Mouse (Mus musculus) neural tube, embryonic 13.5 days (tissue): ENCODE measurements around the gene Il17rc. TPM values are rescaled to one million over a fixed set of nuclear protein-coding genes. Genes with fewer than 3 reads are reported as not detected.

ENCODE experiments used
- ATAC-seq: fragments of 200-750 bp; cut with Nextera tagmentation; 2 replicates; pipeline ENCODE4 v1.8.0; 2017; ENCODE audit warnings: low read depth, mild to moderate bottlenecking, moderate TSS enrichment, moderate library complexity
- H3K27ac ChIP-seq: fragments of 300-500 bp; sonication (generic); replicated peaks from 2 replicates; pipeline ENCODE4 v1.5.1; 2015; ENCODE audit warnings: moderate library complexity, mild to moderate bottlenecking, inconsistent platforms
- H3K27me3 ChIP-seq: fragments of 300-500 bp; sonication (generic); 2 replicates; pipeline ENCODE4 v1.6.1; 2015; ENCODE audit warnings: mild to moderate bottlenecking, inconsistent platforms
- H3K36me3 ChIP-seq: fragments of 300-500 bp; sonication (generic); 2 replicates; pipeline ENCODE4 v1.6.1; 2015; ENCODE audit warnings: mild to moderate bottlenecking, inconsistent platforms
- H3K4me1 ChIP-seq: fragments of 300-500 bp; sonication (generic); replicated peaks from 2 replicates; pipeline ENCODE4 v1.6.1; 2015; ENCODE audit warnings: inconsistent platforms
- H3K4me2 ChIP-seq: fragments of 300-500 bp; sonication (generic); 2 replicates; pipeline ENCODE4 v1.6.1; 2015; ENCODE audit warnings: inconsistent platforms, mild to moderate bottlenecking, moderate library complexity
- H3K4me3 ChIP-seq: fragments of 300-500 bp; sonication (generic); 2 replicates; pipeline ENCODE4 v1.5.1; 2015; ENCODE audit warnings: mild to moderate bottlenecking, inconsistent platforms
- H3K9ac ChIP-seq: fragments of 300-500 bp; sonication (generic); 2 replicates; pipeline ENCODE4 v1.6.1; 2015; ENCODE audit warnings: moderate library complexity, mild to moderate bottlenecking, inconsistent platforms
- H3K9me3 ChIP-seq: fragments of 300-500 bp; sonication (generic); 2 replicates; pipeline ENCODE4 v1.6.1; 2016; ENCODE audit warnings: inconsistent platforms
- WGBS: fragments of 180-500 bp; shearing (Covaris S2); methylation state at CpG from one replicate; pipeline ENCODE4 v1.1.7; 2015; 5-methylcytosine and 5-hydroxymethylcytosine counted together
- microRNA-seq: library from miRNA; unstranded; fragments of <30 nt; microRNA quantifications from one replicate; pipeline ENCODE4, GENCODE M21; 2016
- polyA plus RNA-seq: library from polyadenylated mRNA; unstranded; fragments of >200 nt; fragmentation: Nextera tagmentation; extraction: Ambion mirVana; gene quantifications from 2 replicates; pipeline ENCODE4 v1.2.1, GENCODE M21; 2015

Gene Il17rc
- polyA plus RNA-seq, 1 experiment from 2014 or later = 2.9 TPM

GRCm38 (mm10) chr6:113530932-113531839, 60.0 kb downstream of the Il17rc start, which contains the start of the genes Emc3 and Fancd2:
Gene Emc3 (minus strand): TSS chr6:113531652.
Gene Fancd2 (plus strand): TSS chr6:113531682.
- Histone ChIP-seq H3K4me2 (peak within 1 kb of the TSS; percentile 82), H3K4me1 (peaks cover 27% of the 10 kb centered on the region), H3K36me3 (0 out of 2 replicates have a peak, but pooled peaks cover 8% of the 10 kb centered on the region), H3K9ac (peak within 1 kb of the TSS; percentile 91), H3K9me3 (no peaks in the 10 kb centered on the region), H3K27me3 (no peaks in the 10 kb centered on the region), H3K4me3 (peak within 1 kb of the TSS; percentile 89), H3K27ac (peak within 1 kb of the TSS; percentile 73)
- under 1% methylated on average over 47 of the region's 47 CpGs for WGBS
- ATAC-seq = peak; percentile 91

GRCm38 (mm10) chr6:113531840-113532404, 60.7 kb downstream of the Il17rc start:
- H3K9me3 ChIP-seq = no peaks in the 10 kb centered on the region
- peaks cover 27% of the 10 kb centered on the region for H3K4me1 ChIP-seq
- H3K4me3 ChIP-seq = peak overlapping the region; percentile 89
- no peak overlapping the region for H3K27ac ChIP-seq
- peak overlapping the region; percentile 82 for H3K4me2 ChIP-seq
- peak overlapping the region; percentile 91 for H3K9ac ChIP-seq
- no peaks in the 10 kb centered on the region for H3K27me3 ChIP-seq
- 0 out of 2 replicates have a peak, but pooled peaks cover 8% of the 10 kb centered on the region for H3K36me3 ChIP-seq
- WGBS = 7% methylated on average over 7 of the region's 7 CpGs
- ATAC-seq = no peak

Small RNA genes lying within 50 kb of the gene (microRNA-seq; reads per million reads assigned to microRNA genes)
- gene Gm23365 (not detected), gene Gm24387 (not detected)

Other genes starting within 250 kb of the Il17rc start
- gene Mtmr14, start 233.6 kb upstream of the Il17rc start, polyA plus RNA-seq = 36.8 and 37.0 TPM in 2 replicates
- 0.31 and 0.58 TPM in 2 replicates for gene Cpne9, start 189.1 kb upstream of the Il17rc start, polyA plus RNA-seq
- 16.7 and 16.8 TPM in 2 replicates for gene Brpf1, start 164.3 kb upstream of the Il17rc start, polyA plus RNA-seq
- 9.0 and 10.2 TPM in 2 replicates for gene Ogg1, start 144.5 kb upstream of the Il17rc start, polyA plus RNA-seq
- gene Camk1, start 127.4 kb upstream of the Il17rc start, polyA plus RNA-seq = 76.4 and 78.0 TPM in 2 replicates
- 63.8 and 64.5 TPM in 2 replicates for gene Tada3, start 93.5 kb upstream of the Il17rc start, polyA plus RNA-seq
- gene Arpc4, start 93.3 kb upstream of the Il17rc start, polyA plus RNA-seq = 375 and 421 TPM in 2 replicates
- gene Ttll3, start 82.2 kb upstream of the Il17rc start, polyA plus RNA-seq = 9.9 and 11.3 TPM in 2 replicates
- 19.2 and 19.7 TPM in 2 replicates for gene Rpusd3, start 52.1 kb upstream of the Il17rc start, polyA plus RNA-seq
- not detected in 2 replicates for gene Cidec, start 35.7 kb upstream of the Il17rc start, polyA plus RNA-seq
- gene Jagn1, start 28.9 kb upstream of the Il17rc start, polyA plus RNA-seq = 91.8 and 95.8 TPM in 2 replicates
- 0.37 and 0.38 TPM in 2 replicates for gene Il17re, start 12.9 kb upstream of the Il17rc start, polyA plus RNA-seq
- gene Creld1, start 11.9 kb downstream of the Il17rc start, polyA plus RNA-seq = 78.9 and 79.0 TPM in 2 replicates
- gene Prrt3, start 30.5 kb downstream of the Il17rc start, polyA plus RNA-seq = 5.2 and 5.6 TPM in 2 replicates
- gene Emc3, start 60.2 kb downstream of the Il17rc start, polyA plus RNA-seq = 103 and 108 TPM in 2 replicates
- 1.8 and 2.1 TPM in 2 replicates for gene Fancd2, start 60.3 kb downstream of the Il17rc start, polyA plus RNA-seq
- gene Fancd2os, start 129.3 kb downstream of the Il17rc start, polyA plus RNA-seq = 0.18 TPM in 1 of 2 replicates, not detected in the other
- gene Brk1, start 133.3 kb downstream of the Il17rc start, polyA plus RNA-seq = 241 and 242 TPM in 2 replicates
- gene Vhl, start 152.5 kb downstream of the Il17rc start, polyA plus RNA-seq = 65.9 and 66.8 TPM in 2 replicates
- gene Irak2, start 167.0 kb downstream of the Il17rc start, polyA plus RNA-seq = 2.5 and 2.7 TPM in 2 replicates
- gene Tatdn2, start 225.6 kb downstream of the Il17rc start, polyA plus RNA-seq = 0.61 and 1.1 TPM in 2 replicates
- 0.22 and 0.80 TPM in 2 replicates for gene Ghrl, start 248.5 kb downstream of the Il17rc start, polyA plus RNA-seq